Mouse (Mus musculus) liver, embryonic 12.5 days (tissue): Measurements from ENCODE around the gene Dync1li1. TPM values are rescaled to one million over a fixed set of nuclear protein-coding genes. Genes with fewer than 3 reads are reported as not detected.
"Not testable (repeated sequence)": the region's sequence is repeated elsewhere in the genome, so short reads cannot be mapped to it uniquely, and the experiment has no call there.

ENCODE experiments used
- ATAC-seq: fragments of 200-750 bp; cut with Nextera tagmentation; 2 replicates; pipeline ENCODE4 v1.8.0; 2017; ENCODE audit warnings: moderate number of reproducible peaks, mild to moderate bottlenecking, moderate library complexity
- H3K27ac ChIP-seq: fragments of 300-500 bp; sonication (generic); 2 replicates; pipeline ENCODE4 v1.5.1; 2016; ENCODE audit warnings: mild to moderate bottlenecking
- H3K27me3 ChIP-seq: fragments of 300-500 bp; sonication (generic); replicated peaks from 2 replicates; pipeline ENCODE4 v1.6.1; 2016; ENCODE audit warnings: mild to moderate bottlenecking, moderate library complexity
- H3K36me3 ChIP-seq: fragments of 300-500 bp; sonication (generic); 2 replicates; pipeline ENCODE4 v1.6.1; 2016; ENCODE audit warnings: mild to moderate bottlenecking, moderate library complexity
- H3K4me1 ChIP-seq: fragments of 300-500 bp; sonication (generic); 2 replicates; pipeline ENCODE4 v1.6.1; 2016
- H3K4me2 ChIP-seq: fragments of 300-500 bp; sonication (generic); 2 replicates; pipeline ENCODE4 v1.6.1; 2016; ENCODE audit warnings: mild to moderate bottlenecking, moderate library complexity
- H3K4me3 ChIP-seq: fragments of 300-500 bp; sonication (generic); 2 replicates; pipeline ENCODE4 v1.5.1; 2016; ENCODE audit warnings: mild to moderate bottlenecking, moderate library complexity
- H3K9ac ChIP-seq: fragments of 300-500 bp; sonication (generic); 2 replicates; pipeline ENCODE4 v1.6.1; 2016; ENCODE audit warnings: mild to moderate bottlenecking, moderate library complexity
- H3K9me3 ChIP-seq: fragments of 300-500 bp; sonication (generic); replicated peaks from 2 replicates; pipeline ENCODE4 v1.6.1; 2016; ENCODE audit warnings: mild to moderate bottlenecking, moderate library complexity
- WGBS: fragments of 180-500 bp; shearing (Covaris S2); methylation state at CpG from one replicate; pipeline ENCODE4 v1.1.7; 2016; ENCODE audit not compliant: insufficient replicate concordance; 5-methylcytosine and 5-hydroxymethylcytosine counted together
- polyA plus RNA-seq: library from polyadenylated mRNA; unstranded; fragments of >200 nt; fragmentation: Nextera tagmentation; extraction: Ambion mirVana; gene quantifications from 2 replicates; pipeline ENCODE4 v1.2.1, GENCODE M21; 2016

Dync1li1 gene
- polyA plus RNA-seq, 1 experiment from 2014 or later = 41.3 TPM

DNA sequence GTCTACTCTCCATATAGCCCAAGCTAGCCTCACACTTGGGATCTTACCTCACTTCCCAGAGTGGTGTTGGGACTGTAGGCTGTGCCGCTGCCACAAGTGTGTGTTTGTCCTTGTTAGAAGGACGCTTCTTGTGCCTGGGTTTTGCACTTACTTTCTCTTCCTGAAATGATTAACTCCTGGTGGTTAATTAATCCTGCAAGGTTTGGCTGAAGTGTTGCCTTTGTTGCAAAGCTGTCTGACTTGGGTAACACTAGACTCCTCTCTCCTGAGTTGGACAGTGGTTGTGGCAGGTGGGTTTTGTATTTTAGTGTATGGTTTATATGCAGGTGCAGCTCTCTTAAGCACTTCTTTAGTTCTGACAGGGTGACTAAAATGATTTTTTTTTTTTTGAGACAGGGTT lies 12.4 kb downstream of the Dync1li1 start:
- H3K9me3 ChIP-seq = no peaks in the 10 kb centered on the region
- no peak overlapping the region for H3K9ac ChIP-seq
- H3K27ac ChIP-seq = no peak overlapping the region
- H3K27me3 ChIP-seq = no peaks in the 10 kb centered on the region
- no peak overlapping the region for H3K4me2 ChIP-seq
- 81% methylated on average over 2 of the region's 2 CpGs for WGBS
- H3K36me3 ChIP-seq = peaks cover 46% of the 10 kb centered on the region
- no peak overlapping the region for H3K4me3 ChIP-seq
- peaks cover 24% of the 10 kb centered on the region for H3K4me1 ChIP-seq
- ATAC-seq = no peak

DNA sequence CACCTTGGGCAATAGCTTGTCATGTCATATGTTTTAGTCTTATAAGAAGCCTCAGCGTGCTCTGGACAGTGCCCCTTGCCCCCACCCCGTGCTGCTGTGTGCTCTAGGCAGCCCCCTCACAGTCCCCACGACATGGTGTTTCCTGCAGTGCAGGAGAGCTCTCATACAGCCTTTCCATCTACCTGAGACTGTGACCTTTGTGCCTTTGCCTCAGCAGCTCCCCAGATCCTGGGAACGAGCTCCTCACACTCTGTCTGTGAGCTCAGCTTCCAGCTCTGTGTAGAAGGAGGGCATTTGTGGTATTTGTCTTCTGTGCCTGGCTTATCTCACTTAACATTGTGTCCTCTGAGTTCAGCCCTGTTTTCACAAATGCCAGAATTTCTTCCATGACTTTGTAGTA lies 13.3 kb downstream of the Dync1li1 start:
- H3K36me3 ChIP-seq = peaks cover 53% of the 10 kb centered on the region
- peaks cover 24% of the 10 kb centered on the region for H3K4me1 ChIP-seq
- WGBS = 80% methylated on average over 4 of the region's 4 CpGs

DNA sequence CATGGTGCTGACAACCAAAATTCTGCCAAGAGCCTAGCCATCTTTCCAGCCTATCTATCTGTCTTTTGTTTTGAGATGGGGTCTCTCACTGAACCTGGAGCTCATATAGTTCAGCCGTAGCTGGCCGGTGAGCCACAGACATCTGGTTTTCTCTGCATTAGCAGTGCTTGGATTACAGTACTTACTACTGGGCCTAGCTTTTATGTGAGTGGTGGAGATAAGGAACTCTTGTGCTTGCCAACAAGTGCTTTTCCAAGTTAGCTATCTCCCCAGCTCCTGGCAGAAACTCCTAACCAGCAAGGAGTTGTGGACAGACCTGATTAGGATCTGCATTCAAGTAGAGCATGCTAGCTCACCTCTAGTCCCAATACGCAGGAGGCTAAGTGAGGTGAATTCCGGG lies 19.2 kb downstream of the Dync1li1 start:
- no peak overlapping the region for H3K4me3 ChIP-seq
- no peaks in the 10 kb centered on the region for H3K27me3 ChIP-seq
- peaks cover 80% of the 10 kb centered on the region for H3K36me3 ChIP-seq
- H3K4me1 ChIP-seq = no peaks in the 10 kb centered on the region
- ATAC-seq = no peak
- no peak overlapping the region for H3K27ac ChIP-seq
- no peaks in the 10 kb centered on the region for H3K9me3 ChIP-seq
- 91% methylated on average over 4 of the region's 4 CpGs for WGBS
- no peak overlapping the region for H3K4me2 ChIP-seq
- no peak overlapping the region for H3K9ac ChIP-seq

More for the DNA sequence above, 13.3 kb downstream of the Dync1li1 start:
- Histone ChIP-seq H3K9ac (no peak overlapping the region), H3K4me2 (no peak overlapping the region), H3K4me3 (no peak overlapping the region), H3K9me3 (no peaks in the 10 kb centered on the region), H3K27ac (no peak overlapping the region), H3K27me3 (no peaks in the 10 kb centered on the region)
- no peak for ATAC-seq

DNA sequence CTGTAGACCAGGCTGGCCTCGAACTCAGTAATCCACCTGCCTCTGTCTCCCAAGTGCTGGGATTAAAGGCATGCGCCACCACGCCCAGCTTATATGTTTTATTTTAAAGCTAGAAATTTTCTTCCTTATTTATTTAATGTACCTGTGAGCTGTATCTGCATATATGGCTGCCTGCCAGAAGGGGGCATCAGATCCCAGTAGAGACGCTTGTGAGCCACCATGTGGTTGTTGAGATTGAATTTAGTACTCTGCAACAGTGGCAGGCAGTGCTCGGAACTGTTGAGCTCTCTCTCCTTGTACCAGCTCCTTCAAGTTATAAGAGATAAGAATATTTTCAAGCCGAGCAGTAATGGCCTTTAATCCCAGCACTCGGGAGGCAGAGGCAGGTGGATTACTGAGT lies 21.8 kb downstream of the Dync1li1 start:
- Histone ChIP-seq H3K4me2 (no peak overlapping the region), H3K27me3 (no peaks in the 10 kb centered on the region), H3K9ac (no peak overlapping the region), H3K9me3 (no peaks in the 10 kb centered on the region), H3K4me3 (no peak overlapping the region), H3K4me1 (no peaks in the 10 kb centered on the region), H3K36me3 (peaks cover 89% of the 10 kb centered on the region), H3K27ac (no peak overlapping the region)
- ATAC-seq = no peak
- WGBS = 66% methylated on average over 7 of the region's 7 CpGs

DNA sequence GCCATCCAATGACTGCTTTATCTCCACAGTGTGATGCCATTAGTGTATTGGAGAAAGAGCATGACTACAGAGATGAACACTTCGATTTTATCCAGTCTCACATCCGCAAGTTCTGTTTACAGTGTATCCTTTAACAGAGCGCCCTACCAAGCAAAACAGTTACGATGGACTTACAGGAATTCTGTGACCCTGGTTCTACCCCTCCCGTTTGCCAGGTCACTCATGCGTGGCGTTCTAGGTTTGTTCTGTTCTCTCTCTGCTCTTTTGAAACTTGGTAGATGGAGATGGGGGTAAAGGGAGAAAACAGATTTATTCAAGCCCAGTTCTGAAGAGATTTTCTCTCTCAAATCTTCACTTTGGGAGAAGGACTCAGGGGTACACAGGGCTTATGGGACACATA lies 24.9 kb downstream of the Dync1li1 start:
- WGBS = 85% methylated on average over 7 of the region's 7 CpGs
- ATAC-seq = no peak
- no peak overlapping the region for H3K27ac ChIP-seq
- no peak overlapping the region for H3K4me2 ChIP-seq
- no peak overlapping the region for H3K4me3 ChIP-seq
- H3K4me1 ChIP-seq = 0 out of 2 replicates have a peak, but pooled peaks cover 5% of the 10 kb centered on the region
- H3K27me3 ChIP-seq = no peaks in the 10 kb centered on the region
- H3K9ac ChIP-seq = no peak overlapping the region
- H3K9me3 ChIP-seq = no peaks in the 10 kb centered on the region
- H3K36me3 ChIP-seq = peaks cover 90% of the 10 kb centered on the region

DNA sequence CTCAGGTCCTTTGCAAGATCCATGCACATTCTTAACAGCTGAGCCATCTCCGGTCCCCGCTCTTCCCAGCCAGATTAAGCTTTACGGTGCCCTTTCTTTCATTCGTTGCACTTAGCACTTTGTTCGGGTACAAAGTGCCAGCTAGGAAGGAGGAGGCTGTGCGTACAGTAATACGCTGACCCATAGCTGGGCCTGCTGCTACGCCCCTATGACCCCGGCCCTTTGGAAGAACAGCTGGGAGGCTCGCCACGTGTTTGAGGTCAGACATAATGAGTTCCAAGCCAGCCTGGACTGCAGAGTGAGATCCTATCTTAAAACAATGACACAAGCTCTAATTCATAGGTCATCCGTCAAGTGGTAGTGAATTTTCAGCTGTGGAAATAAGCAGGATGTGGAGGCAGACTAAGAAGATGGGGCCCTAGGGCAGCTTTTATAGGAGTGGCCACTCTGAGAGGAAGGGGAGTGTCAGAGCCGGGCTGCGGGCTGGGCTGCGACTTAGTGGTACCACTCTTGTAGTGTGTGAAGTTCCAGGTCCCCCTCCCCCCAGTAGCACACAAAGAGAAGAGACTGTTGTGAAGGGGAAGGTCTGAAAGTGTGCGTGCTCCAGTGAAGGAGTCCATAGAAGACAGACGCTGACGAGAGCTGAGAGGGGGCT lies 28.2 kb downstream of the Dync1li1 start:
- 83% methylated on average over 18 of the region's 18 CpGs for WGBS
- peaks cover 95% of the 10 kb centered on the region for H3K36me3 ChIP-seq
- H3K4me1 ChIP-seq = 0 out of 2 replicates have a peak, but pooled peaks cover 5% of the 10 kb centered on the region
- H3K27me3 ChIP-seq = no peaks in the 10 kb centered on the region
- no peak overlapping the region for H3K9ac ChIP-seq
- H3K4me3 ChIP-seq = no peak overlapping the region
- ATAC-seq = peak; percentile 42; the same call in 1 of the 2 replicates
- H3K4me2 ChIP-seq = no peak overlapping the region
- H3K27ac ChIP-seq = no peak overlapping the region
- no peaks in the 10 kb centered on the region for H3K9me3 ChIP-seq

DNA sequence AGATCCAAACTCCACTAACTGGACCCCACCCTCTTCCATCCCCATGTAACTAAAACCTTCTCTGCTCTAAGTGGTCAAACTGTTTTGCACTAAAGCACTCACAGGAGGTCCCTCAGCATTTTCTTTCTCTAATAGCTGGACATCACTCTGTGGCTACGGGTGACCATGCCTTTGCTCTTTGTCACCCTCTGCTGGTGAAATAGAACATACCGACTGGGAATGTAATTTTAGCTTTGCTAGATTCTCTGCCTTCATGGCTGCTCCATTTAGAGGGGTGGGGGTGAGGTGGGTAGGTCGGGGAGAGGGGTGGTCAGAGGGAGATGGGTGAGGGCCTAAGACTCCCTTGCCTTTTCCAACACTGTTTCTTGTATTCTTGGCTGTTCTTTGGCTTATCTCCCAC lies 38.7 kb downstream of the Dync1li1 start:
- no peak overlapping the region for H3K9ac ChIP-seq
- no peak for ATAC-seq
- no peak overlapping the region for H3K27ac ChIP-seq
- H3K4me1 ChIP-seq = peaks cover 34% of the 10 kb centered on the region
- peaks cover 30% of the 10 kb centered on the region for H3K36me3 ChIP-seq
- no peaks in the 10 kb centered on the region for H3K27me3 ChIP-seq
- under 1% methylated on average over 3 of the region's 3 CpGs for WGBS
- no peak overlapping the region for H3K4me2 ChIP-seq
- no peaks in the 10 kb centered on the region for H3K9me3 ChIP-seq
- H3K4me3 ChIP-seq = no peak overlapping the region

DNA sequence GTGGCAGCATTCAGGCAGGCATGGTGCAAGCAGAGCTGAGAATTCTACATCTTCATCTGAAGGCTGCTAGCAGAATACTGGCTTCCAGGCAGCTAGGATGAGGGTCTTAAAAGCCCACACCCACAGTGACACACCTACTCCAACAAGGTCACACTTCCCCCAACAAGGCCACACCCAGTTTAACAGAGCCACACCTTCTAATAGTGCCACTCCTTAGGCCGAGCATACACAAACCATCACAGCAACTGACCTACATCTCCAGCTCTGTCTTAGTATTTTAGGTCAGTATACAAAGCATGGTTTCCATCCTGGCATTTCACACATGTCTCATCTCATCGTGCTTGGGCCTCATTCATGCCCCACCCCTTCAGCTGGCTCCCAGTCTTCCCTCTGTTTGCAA lies 39.8 kb downstream of the Dync1li1 start:
- not testable (repeated sequence) for H3K9ac ChIP-seq, H3K4me3 ChIP-seq, H3K27me3 ChIP-seq, H3K9me3 ChIP-seq, ATAC-seq
- peaks cover 19% of the 10 kb centered on the region for H3K36me3 ChIP-seq
- WGBS = 36% methylated on average over 2 of the region's 2 CpGs
- peaks cover 45% of the 10 kb centered on the region for H3K4me1 ChIP-seq
- H3K4me2 ChIP-seq = 0 out of 2 replicates have a peak overlapping the region, but pooled peaks have one; percentile 4
- H3K27ac ChIP-seq = peak overlapping the region; percentile 50; the same call in 1 of the 2 replicates

DNA sequence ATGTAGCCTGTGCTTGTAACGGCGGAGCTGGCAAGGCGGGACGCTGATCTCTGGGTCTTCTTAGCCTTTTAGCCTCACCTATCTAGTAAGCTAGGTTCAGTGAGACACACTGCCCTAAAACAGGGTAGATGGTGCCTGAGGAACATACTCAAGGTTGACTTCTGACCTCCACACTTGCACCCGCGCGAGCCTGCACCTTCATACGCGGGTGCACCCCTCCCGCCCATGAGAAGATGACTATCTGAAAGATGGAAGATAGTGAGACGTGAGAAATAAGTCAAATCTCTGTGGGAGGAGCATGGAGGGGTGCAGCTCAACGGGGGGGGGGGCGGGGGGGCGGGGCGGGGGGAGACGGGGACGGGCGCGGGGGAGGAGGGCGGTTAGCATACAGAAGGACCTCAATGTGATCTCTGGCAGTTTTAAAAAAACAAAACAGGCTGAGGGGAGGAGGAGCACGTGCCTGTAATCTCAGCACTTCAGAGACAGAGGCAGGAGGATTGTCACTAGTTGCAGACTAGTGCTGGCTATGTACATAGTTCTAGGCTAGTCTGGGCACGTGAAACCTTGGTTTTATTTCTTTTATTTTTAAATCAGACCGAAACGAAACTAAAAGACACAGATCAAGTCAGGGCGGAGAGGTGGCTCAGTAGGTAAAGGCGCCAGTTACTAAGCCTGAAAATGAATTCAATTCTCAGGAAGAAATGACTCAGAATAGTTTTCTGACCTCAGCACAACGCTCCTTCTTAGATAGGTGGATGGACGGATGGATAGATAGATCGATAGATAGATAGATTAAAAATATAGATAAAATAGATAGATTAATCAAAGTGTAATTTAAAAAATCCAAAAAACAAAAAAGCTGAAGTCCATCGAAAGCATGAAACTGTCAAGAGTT lies 41.6 kb downstream of the Dync1li1 start:
- Histone ChIP-seq H3K4me3 (peak overlapping the region; percentile 89), H3K4me1 (peaks cover 63% of the 10 kb centered on the region), H3K9me3 (no peaks in the 10 kb centered on the region), H3K27ac (peak overlapping the region; percentile 58), H3K4me2 (peak overlapping the region; percentile 88), H3K36me3 (peaks cover 5% of the 10 kb centered on the region; the same call in 1 of the 2 replicates), H3K9ac (peak overlapping the region; percentile 45), H3K27me3 (no peaks in the 10 kb centered on the region)
- 21% methylated on average over 23 of the region's 30 CpGs for WGBS
- ATAC-seq = no peak

DNA sequence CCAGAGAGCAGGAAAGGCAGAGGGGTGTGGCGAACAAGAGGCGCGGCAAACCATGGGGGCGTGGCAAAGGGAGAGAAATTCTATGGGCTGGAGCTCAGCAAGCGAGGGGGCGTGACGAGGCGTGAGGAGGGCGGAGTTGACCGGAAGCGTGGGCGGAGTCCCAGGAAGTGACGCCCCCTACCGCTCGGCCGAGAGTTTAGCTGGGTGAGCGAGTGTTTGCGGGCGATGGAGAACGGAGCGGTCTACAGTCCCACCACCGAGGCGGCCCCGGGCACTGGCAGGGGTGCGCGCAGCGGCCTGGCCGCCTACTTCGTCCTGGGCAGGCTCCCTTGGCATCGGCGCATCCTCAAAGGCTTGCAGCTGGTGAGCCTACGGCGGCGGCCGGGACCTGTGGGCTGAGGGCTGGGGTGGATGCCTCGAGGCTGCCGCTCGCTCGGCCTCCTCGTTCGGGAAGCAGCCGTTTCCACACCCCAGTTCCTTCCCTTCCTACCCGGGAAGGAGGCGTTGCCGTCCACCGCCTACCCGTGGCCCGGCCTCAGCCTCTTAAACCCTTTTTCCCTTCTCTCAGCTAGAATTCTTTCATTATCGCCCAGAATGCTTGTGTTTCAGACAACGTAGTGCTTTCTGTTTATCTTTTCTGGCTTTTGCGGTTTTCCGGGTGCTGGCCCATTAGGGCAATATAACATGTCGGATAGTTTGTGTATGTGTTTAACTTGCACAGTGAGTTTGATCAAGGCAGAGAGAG lies 42.6 kb downstream of the Dync1li1 start, which contains the start of gene Cmtm6:
TSS of gene Cmtm6 (plus strand) at position 106 of the 745 bp plus-strand sequence.
- Histone ChIP-seq H3K27ac (peak within 1 kb of the TSS; percentile 97), H3K36me3 (peaks cover 3% of the 10 kb centered on the region; the same call in 1 of the 2 replicates), H3K9me3 (no peaks in the 10 kb centered on the region), H3K4me3 (peak within 1 kb of the TSS; percentile 89), H3K9ac (peak within 1 kb of the TSS; percentile 85), H3K4me1 (peaks cover 64% of the 10 kb centered on the region), H3K4me2 (peak within 1 kb of the TSS; percentile 88), H3K27me3 (no peaks in the 10 kb centered on the region)
- peak; percentile 91 for ATAC-seq
- under 1% methylated on average over 53 of the region's 53 CpGs for WGBS

DNA sequence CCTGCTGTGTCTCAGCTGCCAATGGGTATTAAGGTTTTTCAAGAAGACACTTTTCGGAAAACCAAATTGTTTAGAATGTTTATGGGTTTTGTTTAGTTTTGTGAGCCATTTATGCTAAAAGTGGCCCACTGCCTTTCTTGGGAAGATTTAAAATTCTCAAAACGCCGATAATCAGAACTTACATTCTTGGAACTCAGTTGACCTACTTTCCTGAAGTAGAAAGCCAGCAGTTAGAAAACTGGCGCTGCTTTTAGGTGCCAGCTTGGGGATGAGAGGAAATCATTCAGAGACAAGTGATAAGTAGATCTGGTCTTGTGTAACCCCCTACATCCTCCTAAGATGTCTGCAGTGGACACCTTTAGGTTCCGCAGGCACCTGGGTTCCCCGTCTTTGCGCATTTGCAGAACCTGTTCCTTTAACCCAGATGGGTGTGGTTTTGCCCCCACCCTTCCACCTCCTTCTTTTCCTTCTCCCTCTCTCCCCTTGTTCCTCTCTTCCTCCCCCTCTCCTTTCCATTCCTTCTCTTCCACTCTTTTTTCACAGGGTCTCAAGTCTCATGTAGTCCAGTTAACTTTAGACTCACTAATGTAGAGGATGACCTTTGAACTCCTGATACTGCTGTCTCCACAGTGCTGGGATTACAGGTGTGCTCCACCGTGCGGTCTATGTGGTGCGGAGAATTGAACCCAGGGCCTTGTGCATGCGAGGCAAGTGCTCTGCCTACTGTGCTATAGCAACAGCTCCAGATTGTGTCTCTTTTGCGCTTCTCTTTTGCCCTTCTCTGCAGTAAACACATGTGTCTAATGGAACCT lies 43.5 kb downstream of the Dync1li1 start:
- WGBS = 40% methylated on average over 12 of the region's 12 CpGs
- H3K27me3 ChIP-seq = no peaks in the 10 kb centered on the region
- peak overlapping the region; percentile 85 for H3K9ac ChIP-seq
- no peaks in the 10 kb centered on the region for H3K9me3 ChIP-seq
- H3K4me3 ChIP-seq = peak overlapping the region; percentile 89
- peaks cover 73% of the 10 kb centered on the region for H3K4me1 ChIP-seq
- peaks cover 8% of the 10 kb centered on the region for H3K36me3 ChIP-seq
- H3K27ac ChIP-seq = peak overlapping the region; percentile 97
- ATAC-seq = no peak
- peak overlapping the region; percentile 88 for H3K4me2 ChIP-seq
